Mouse (Mus musculus) lung, embryonic 14.5 days (tissue): ENCODE results near the gene Mturn. TPM values are rescaled to one million over a fixed set of nuclear protein-coding genes. Genes with fewer than 3 reads are reported as not detected.

Experiments
- ATAC-seq: fragments of 200-750 bp; cut with Nextera tagmentation; 2 replicates; pipeline ENCODE4 v1.8.0; 2017; ENCODE audit warnings: mild to moderate bottlenecking, moderate TSS enrichment, moderate library complexity; ENCODE audit not compliant: insufficient read depth
- DNase-seq: peaks from one replicate; pipeline ENCODE4 v3.0.0-alpha.2; 2015
- H3K27ac ChIP-seq: fragments of 300-500 bp; sonication (generic); 2 replicates; pipeline ENCODE4 v1.5.1; 2014; ENCODE audit warnings: low read depth, mild to moderate bottlenecking, moderate library complexity
- H3K27me3 ChIP-seq: fragments of 300-500 bp; sonication (generic); 2 replicates; pipeline ENCODE4 v1.6.1; 2014; ENCODE audit warnings: low read length, control low read depth; ENCODE audit not compliant: insufficient read depth
- H3K36me3 ChIP-seq: fragments of 300-500 bp; sonication (generic); 2 replicates; pipeline ENCODE4 v1.6.1; 2014; ENCODE audit warnings: control low read depth; ENCODE audit not compliant: insufficient read depth
- H3K4me1 ChIP-seq: fragments of 300-500 bp; sonication (generic); 2 replicates; pipeline ENCODE4 v1.6.1; 2014; ENCODE audit warnings: antibody characterized with exemption, control low read depth; ENCODE audit not compliant: insufficient read depth
- H3K4me2 ChIP-seq: fragments of 300-500 bp; sonication (generic); 2 replicates; pipeline ENCODE4 v1.6.1; 2014; ENCODE audit warnings: mild to moderate bottlenecking
- H3K4me3 ChIP-seq: fragments of 300-500 bp; sonication (generic); 2 replicates; pipeline ENCODE4 v1.5.1; 2014; ENCODE audit warnings: low read depth, low read length
- H3K9ac ChIP-seq: fragments of 300-500 bp; sonication (generic); 2 replicates; pipeline ENCODE4 v1.6.1; 2014
- H3K9me3 ChIP-seq: fragments of 300-500 bp; sonication (generic); 2 replicates; pipeline ENCODE4 v1.6.1; 2016; ENCODE audit warnings: low read depth, low read length, control low read depth
- CTCF ChIP-seq: IDR thresholded peaks from 2 replicates; pipeline ENCODE4 v1.5.1; 2016; ENCODE audit warnings: antibody characterized with exemption, low read depth
- WGBS: fragments of 180-500 bp; shearing (Covaris S2); extraction: QIAGEN DNeasy Blood & Tissue Kit; methylation state at CpG from one replicate; pipeline ENCODE4 v1.1.7; 2014; 5-methylcytosine and 5-hydroxymethylcytosine counted together
- polyA plus RNA-seq: library from polyadenylated mRNA; unstranded; fragments of >200 nt; fragmentation: Nextera tagmentation; extraction: Ambion mirVana; gene quantifications from 2 replicates; pipeline ENCODE4 v1.2.1, GENCODE M21; 2014

Gene Mturn
- polyA plus RNA-seq, 1 experiment from 2014 or later = 3.1 TPM

- Histone ChIP-seq H3K36me3 (no peaks in the 10 kb centered on the region), H3K27ac (no peak overlapping the region), H3K27me3 (peaks cover 25% of the 10 kb centered on the region), H3K9ac (no peak overlapping the region), H3K4me2 (no peak overlapping the region), H3K4me3 (no peak overlapping the region), H3K4me1 (no peaks in the 10 kb centered on the region), H3K9me3 (no peaks in the 10 kb centered on the region)
- 31% methylated on average over 5 of the region's 5 CpGs for WGBS
- DNase-seq (no peak), ATAC-seq (no peak)
- no peak for TF ChIP-seq CTCF
Observed at GRCm38 (mm10) chr6:54704847-54705246, 23.4 kb downstream of the Mturn start.

- WGBS = 14% methylated on average over 11 of the region's 11 CpGs
- Histone ChIP-seq H3K9me3 (no peaks in the 10 kb centered on the region), H3K36me3 (no peaks in the 10 kb centered on the region), H3K4me3 (peak overlapping the region; percentile 11; the same call in 1 of the 2 replicates), H3K27ac (no peak overlapping the region), H3K4me1 (no peaks in the 10 kb centered on the region), H3K9ac (no peak overlapping the region), H3K27me3 (peaks cover 22% of the 10 kb centered on the region), H3K4me2 (peak overlapping the region; percentile 47)
- DNase-seq (peak; percentile 74), ATAC-seq (peak; percentile 86)
- peak; percentile 65 for TF ChIP-seq CTCF
Observed at GRCm38 (mm10) chr6:54705387-54705909, 24.0 kb downstream of the Mturn start.

GRCm38 (mm10) chr6:54706099-54706498 is 24.7 kb downstream of the Mturn start:
- WGBS = 50% methylated on average over 2 of the region's 2 CpGs

GRCm38 (mm10) chr6:54706611-54707172 is 25.3 kb downstream of the Mturn start:
- no peak overlapping the region for H3K4me2 ChIP-seq
- ATAC-seq = no peak
- no peak overlapping the region for H3K27ac ChIP-seq
- H3K9ac ChIP-seq = no peak overlapping the region
- no peaks in the 10 kb centered on the region for H3K36me3 ChIP-seq
- H3K9me3 ChIP-seq = no peaks in the 10 kb centered on the region
- H3K27me3 ChIP-seq = peaks cover 22% of the 10 kb centered on the region
- WGBS = 71% methylated on average over 3 of the region's 3 CpGs
- no peak for DNase-seq
- no peaks in the 10 kb centered on the region for H3K4me1 ChIP-seq
- no peak for TF ChIP-seq CTCF
- no peak overlapping the region for H3K4me3 ChIP-seq

More at GRCm38 (mm10) chr6:54706099-54706498, 24.7 kb downstream of the Mturn start:
- no peak overlapping the region for H3K9ac ChIP-seq
- H3K9me3 ChIP-seq = no peaks in the 10 kb centered on the region
- ATAC-seq = no peak
- H3K4me2 ChIP-seq = no peak overlapping the region; the same call in 1 of the 2 replicates
- no peak for TF ChIP-seq CTCF
- H3K4me1 ChIP-seq = no peaks in the 10 kb centered on the region
- H3K27me3 ChIP-seq = peaks cover 22% of the 10 kb centered on the region
- no peak for DNase-seq
- H3K27ac ChIP-seq = no peak overlapping the region
- H3K4me3 ChIP-seq = no peak overlapping the region
- no peaks in the 10 kb centered on the region for H3K36me3 ChIP-seq

GRCm38 (mm10) chr6:54708646-54709045 is 27.2 kb downstream of the Mturn start:
- Histone ChIP-seq H3K4me1 (no peaks in the 10 kb centered on the region), H3K4me2 (no peak overlapping the region), H3K27me3 (peaks cover 14% of the 10 kb centered on the region), H3K27ac (no peak overlapping the region), H3K4me3 (no peak overlapping the region), H3K36me3 (no peaks in the 10 kb centered on the region), H3K9me3 (no peaks in the 10 kb centered on the region), H3K9ac (no peak overlapping the region)
- no peak for DNase-seq
- no peak for ATAC-seq
- 95% methylated on average over 4 of the region's 4 CpGs for WGBS
- TF ChIP-seq CTCF = no peak

- Histone ChIP-seq H3K9ac (no peak overlapping the region), H3K4me2 (no peak overlapping the region), H3K36me3 (no peaks in the 10 kb centered on the region), H3K9me3 (no peaks in the 10 kb centered on the region), H3K4me3 (no peak overlapping the region), H3K4me1 (no peaks in the 10 kb centered on the region), H3K27ac (no peak overlapping the region), H3K27me3 (no peaks in the 10 kb centered on the region)
- ATAC-seq (no peak), DNase-seq (no peak)
- WGBS = 17% methylated on average over 2 of the region's 2 CpGs
- TF ChIP-seq CTCF = no peak
Observed at GRCm38 (mm10) chr6:54715697-54716096, 34.3 kb downstream of the Mturn start.

GRCm38 (mm10) chr6:54718779-54719685 is 37.6 kb downstream of the Mturn start:
- TF ChIP-seq CTCF = no peak
- Histone ChIP-seq H3K4me2 (no peak overlapping the region), H3K9ac (no peak overlapping the region), H3K4me3 (no peak overlapping the region), H3K4me1 (no peaks in the 10 kb centered on the region), H3K27ac (no peak overlapping the region), H3K36me3 (no peaks in the 10 kb centered on the region), H3K27me3 (no peaks in the 10 kb centered on the region), H3K9me3 (no peaks in the 10 kb centered on the region)
- WGBS = 73% methylated on average over 15 of the region's 15 CpGs
- DNase-seq (peak; percentile 17), ATAC-seq (no peak)
